Mouse (Mus musculus): ENCODE data around the gene Olfml1. TPM values are rescaled to one million over a fixed set of nuclear protein-coding genes. Genes with fewer than 3 reads are reported as not detected.

Olfml1 gene
- 14.8 and 16.7 TPM in 2 replicates for polyA plus RNA-seq (2015; fragmentation: Nextera tagmentation; extraction: Ambion mirVana)

GRCm38 (mm10) chr7:107567261-107567671 lies at the start of gene Olfml1:
Olfml1 (plus strand) TSS chr7:107567446.
- WGBS: 15% methylated on average over 7 of the region's 7 CpGs
- Histone ChIP-seq H3K9me3 (no peaks in the 10 kb centered on the region), H3K27me3 (no peaks in the 10 kb centered on the region), H3K4me1 (0 out of 2 replicates have a peak, but pooled peaks cover 9% of the 10 kb centered on the region), H3K4me3 (peak within 1 kb of the TSS; percentile 43), H3K9ac (peak within 1 kb of the TSS; percentile 32), H3K4me2 (peak within 1 kb of the TSS; percentile 49), H3K36me3 (peaks cover 6% of the 10 kb centered on the region; the same call in 1 of the 2 replicates), H3K27ac (peak within 1 kb of the TSS; percentile 89)
- peak; percentile 92 for ATAC-seq (ENCODE audit: borderline replicate concordance, extremely low read depth, low FRiP score, low TSS enrichment)

- 82% methylated on average over 12 of the region's 12 CpGs for WGBS
- Histone ChIP-seq H3K9ac (no peak overlapping the region), H3K27me3 (no peaks in the 10 kb centered on the region), H3K27ac (no peak overlapping the region), H3K36me3 (no peaks in the 10 kb centered on the region), H3K4me2 (no peak overlapping the region), H3K9me3 (no peaks in the 10 kb centered on the region), H3K4me1 (peaks cover 6% of the 10 kb centered on the region; the same call in 1 of the 2 replicates), H3K4me3 (no peak overlapping the region)
- ATAC-seq (ENCODE audit: borderline replicate concordance, extremely low read depth, low FRiP score, low TSS enrichment): no peak
These were observed 47.8 kb upstream of the Olfml1 start for GRCm38 (mm10) chr7:107519256-107520025.

GRCm38 (mm10) chr7:107521411-107521810 lies 45.8 kb upstream of the Olfml1 start:
- Histone ChIP-seq H3K4me3 (no peak overlapping the region), H3K9me3 (no peaks in the 10 kb centered on the region), H3K9ac (no peak overlapping the region), H3K27me3 (no peaks in the 10 kb centered on the region), H3K36me3 (no peaks in the 10 kb centered on the region), H3K4me2 (no peak overlapping the region), H3K4me1 (peaks cover 6% of the 10 kb centered on the region; the same call in 1 of the 2 replicates), H3K27ac (no peak overlapping the region)
- no peak; the same call in 1 of the 2 replicates for ATAC-seq (ENCODE audit: borderline replicate concordance, extremely low read depth, low FRiP score, low TSS enrichment)
- 75% methylated on average over 6 of the region's 6 CpGs for WGBS

GRCm38 (mm10) chr7:107526299-107526698 lies 40.9 kb upstream of the Olfml1 start:
- Histone ChIP-seq H3K27ac (no peak overlapping the region), H3K4me3 (no peak overlapping the region), H3K4me2 (no peak overlapping the region), H3K27me3 (no peaks in the 10 kb centered on the region), H3K9me3 (no peaks in the 10 kb centered on the region), H3K9ac (no peak overlapping the region), H3K36me3 (no peaks in the 10 kb centered on the region), H3K4me1 (no peaks in the 10 kb centered on the region)
- no peak for ATAC-seq (ENCODE audit: borderline replicate concordance, extremely low read depth, low FRiP score, low TSS enrichment)
- WGBS: 0% methylated on average over 1 of the region's 1 CpGs

GRCm38 (mm10) chr7:107528169-107528772 lies 39.0 kb upstream of the Olfml1 start:
- Histone ChIP-seq H3K4me2 (no peak overlapping the region), H3K4me3 (no peak overlapping the region), H3K27me3 (no peaks in the 10 kb centered on the region), H3K27ac (no peak overlapping the region), H3K9me3 (no peaks in the 10 kb centered on the region), H3K4me1 (no peaks in the 10 kb centered on the region), H3K9ac (no peak overlapping the region), H3K36me3 (no peaks in the 10 kb centered on the region)
- WGBS: 69% methylated on average over 3 of the region's 3 CpGs
- ATAC-seq (ENCODE audit: borderline replicate concordance, extremely low read depth, low FRiP score, low TSS enrichment): no peak

GRCm38 (mm10) chr7:107529364-107529763 lies 37.9 kb upstream of the Olfml1 start:
- 35% methylated on average over 5 of the region's 5 CpGs for WGBS
- Histone ChIP-seq H3K4me1 (no peaks in the 10 kb centered on the region), H3K27ac (no peak overlapping the region), H3K27me3 (no peaks in the 10 kb centered on the region), H3K9ac (no peak overlapping the region), H3K4me3 (no peak overlapping the region), H3K4me2 (no peak overlapping the region), H3K36me3 (no peaks in the 10 kb centered on the region), H3K9me3 (no peaks in the 10 kb centered on the region)
- ATAC-seq (ENCODE audit: borderline replicate concordance, extremely low read depth, low FRiP score, low TSS enrichment): no peak

GRCm38 (mm10) chr7:107535311-107535710 lies 31.9 kb upstream of the Olfml1 start:
- Histone ChIP-seq H3K4me2 (no peak overlapping the region), H3K36me3 (no peaks in the 10 kb centered on the region), H3K27ac (no peak overlapping the region), H3K27me3 (no peaks in the 10 kb centered on the region), H3K9ac (no peak overlapping the region), H3K9me3 (no peaks in the 10 kb centered on the region), H3K4me3 (no peak overlapping the region), H3K4me1 (no peaks in the 10 kb centered on the region)
- 69% methylated on average over 4 of the region's 4 CpGs for WGBS
- no peak for ATAC-seq (ENCODE audit: borderline replicate concordance, extremely low read depth, low FRiP score, low TSS enrichment)

GRCm38 (mm10) chr7:107536516-107536915 lies 30.7 kb upstream of the Olfml1 start:
- no peak for ATAC-seq (ENCODE audit: borderline replicate concordance, extremely low read depth, low FRiP score, low TSS enrichment)
- H3K27ac ChIP-seq: no peak overlapping the region
- WGBS: 61% methylated on average over 6 of the region's 6 CpGs
- no peaks in the 10 kb centered on the region for H3K9me3 ChIP-seq
- no peak overlapping the region for H3K4me2 ChIP-seq
- H3K27me3 ChIP-seq: no peaks in the 10 kb centered on the region
- no peak overlapping the region for H3K4me3 ChIP-seq
- no peaks in the 10 kb centered on the region for H3K4me1 ChIP-seq
- no peaks in the 10 kb centered on the region for H3K36me3 ChIP-seq
- no peak overlapping the region for H3K9ac ChIP-seq

- Histone ChIP-seq H3K9ac (no peak overlapping the region), H3K27me3 (no peaks in the 10 kb centered on the region), H3K27ac (no peak overlapping the region), H3K9me3 (no peaks in the 10 kb centered on the region), H3K4me1 (no peaks in the 10 kb centered on the region), H3K4me2 (no peak overlapping the region), H3K4me3 (no peak overlapping the region), H3K36me3 (no peaks in the 10 kb centered on the region)
- no peak for ATAC-seq (ENCODE audit: borderline replicate concordance, extremely low read depth, low FRiP score, low TSS enrichment)
- 13% methylated on average over 4 of the region's 4 CpGs for WGBS
These were observed 27.2 kb upstream of the Olfml1 start for GRCm38 (mm10) chr7:107540034-107540433.

GRCm38 (mm10) chr7:107545011-107545410 lies 22.2 kb upstream of the Olfml1 start:
- H3K27me3 ChIP-seq: no peaks in the 10 kb centered on the region
- no peaks in the 10 kb centered on the region for H3K9me3 ChIP-seq

GRCm38 (mm10) chr7:107547872-107548271 lies 19.4 kb upstream of the Olfml1 start:
- 91% methylated on average over 3 of the region's 3 CpGs for WGBS
- Histone ChIP-seq H3K4me3 (no peak overlapping the region), H3K36me3 (no peaks in the 10 kb centered on the region), H3K27ac (no peak overlapping the region), H3K27me3 (no peaks in the 10 kb centered on the region), H3K9me3 (no peaks in the 10 kb centered on the region), H3K4me1 (no peaks in the 10 kb centered on the region), H3K4me2 (no peak overlapping the region), H3K9ac (no peak overlapping the region)
- ATAC-seq (ENCODE audit: borderline replicate concordance, extremely low read depth, low FRiP score, low TSS enrichment): no peak

More at GRCm38 (mm10) chr7:107545011-107545410, 22.2 kb upstream of the Olfml1 start:
- Histone ChIP-seq H3K27ac (no peak overlapping the region), H3K4me3 (no peak overlapping the region), H3K4me2 (no peak overlapping the region), H3K4me1 (no peaks in the 10 kb centered on the region), H3K36me3 (no peaks in the 10 kb centered on the region), H3K9ac (no peak overlapping the region)
- no peak for ATAC-seq (ENCODE audit: borderline replicate concordance, extremely low read depth, low FRiP score, low TSS enrichment)
- 72% methylated on average over 1 of the region's 1 CpGs for WGBS

GRCm38 (mm10) chr7:107553461-107553860 lies 13.8 kb upstream of the Olfml1 start:
- Histone ChIP-seq H3K4me3 (no peak overlapping the region), H3K36me3 (no peaks in the 10 kb centered on the region), H3K9me3 (no peaks in the 10 kb centered on the region), H3K4me1 (no peaks in the 10 kb centered on the region), H3K27ac (no peak overlapping the region), H3K9ac (no peak overlapping the region), H3K4me2 (no peak overlapping the region), H3K27me3 (no peaks in the 10 kb centered on the region)
- 53% methylated on average over 1 of the region's 1 CpGs for WGBS
- ATAC-seq (ENCODE audit: borderline replicate concordance, extremely low read depth, low FRiP score, low TSS enrichment): no peak

All from lung, embryonic 15.5 days (tissue).